Mouse (Mus musculus) intestine, embryonic 16.5 days (tissue): Measurements from ENCODE around the gene Unc45a. TPM values are rescaled to one million over a fixed set of nuclear protein-coding genes. Genes with fewer than 3 reads are reported as not detected.

Experiments
- ATAC-seq: fragments of 200-750 bp; cut with Nextera tagmentation; 2 replicates; pipeline ENCODE4 v1.8.0; 2017; ENCODE audit warnings: moderate TSS enrichment, moderate library complexity
- H3K27ac ChIP-seq: fragments of 300-500 bp; sonication (generic); 2 replicates; pipeline ENCODE4 v1.5.1; 2014; ENCODE audit warnings: mild to moderate bottlenecking, low read length
- H3K27me3 ChIP-seq: fragments of 300-500 bp; sonication (generic); replicated peaks from 2 replicates; pipeline ENCODE4 v1.6.1; 2014; ENCODE audit warnings: low read length, control low read depth, mixed read lengths; ENCODE audit not compliant: control insufficient read depth, insufficient read depth
- H3K36me3 ChIP-seq: fragments of 300-500 bp; sonication (generic); 2 replicates; pipeline ENCODE4 v1.6.1; 2014; ENCODE audit warnings: low read length, control low read depth; ENCODE audit not compliant: control insufficient read depth, insufficient read depth
- H3K4me1 ChIP-seq: fragments of 300-500 bp; sonication (generic); 2 replicates; pipeline ENCODE4 v1.6.1; 2014; ENCODE audit warnings: low read length, control low read depth, mixed read lengths; ENCODE audit not compliant: control insufficient read depth, insufficient read depth
- H3K4me2 ChIP-seq: fragments of 300-500 bp; sonication (generic); 2 replicates; pipeline ENCODE4 v1.6.1; 2014; ENCODE audit warnings: low read depth, low read length, control low read depth
- H3K4me3 ChIP-seq: fragments of 300-500 bp; sonication (generic); 2 replicates; pipeline ENCODE4 v1.5.1; 2014; ENCODE audit warnings: mild to moderate bottlenecking, low read length
- H3K9ac ChIP-seq: fragments of 300-500 bp; sonication (generic); 2 replicates; pipeline ENCODE4 v1.6.1; 2014; ENCODE audit warnings: low read depth, low read length
- H3K9me3 ChIP-seq: fragments of 300-500 bp; sonication (generic); 2 replicates; pipeline ENCODE4 v1.6.1; 2016; ENCODE audit warnings: low read length, control low read depth; ENCODE audit not compliant: control insufficient read depth
- WGBS: fragments of 180-500 bp; shearing (Covaris S2); extraction: QIAGEN DNeasy Blood & Tissue Kit; methylation state at CpG from one replicate; pipeline ENCODE4 v1.1.7; 2014; 5-methylcytosine and 5-hydroxymethylcytosine counted together
- polyA plus RNA-seq: library from polyadenylated mRNA; unstranded; fragments of >200 nt; fragmentation: Nextera tagmentation; extraction: Ambion mirVana; gene quantifications from 2 replicates; pipeline ENCODE4 v1.2.1, GENCODE M21; 2015

Unc45a gene
- 35.0 and 38.5 TPM in 2 replicates for polyA plus RNA-seq

DNA sequence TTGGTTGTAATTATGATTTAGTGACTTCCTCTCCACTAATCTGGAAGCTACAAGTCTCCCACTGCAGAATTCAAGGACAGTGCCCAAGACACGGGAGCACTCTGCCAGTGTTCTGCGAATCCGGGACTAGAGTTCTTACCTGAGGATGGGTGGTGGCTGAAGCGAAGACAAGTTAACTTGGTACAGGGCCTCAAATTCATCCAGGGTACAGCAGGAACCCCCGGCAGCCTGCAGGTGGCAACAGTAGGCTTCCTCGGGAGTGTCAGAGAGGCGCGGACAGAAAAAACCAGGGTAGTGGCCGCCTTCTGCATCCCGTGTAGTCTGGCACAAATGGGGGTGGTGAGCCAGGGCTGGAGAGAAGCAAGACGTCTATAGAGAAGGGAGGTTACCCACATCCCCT, at the start of gene Unc45a:
TSS of gene Unc45a (minus strand) at position 213 of the 400 bp plus-strand sequence.
- peak within 1 kb of the TSS; percentile 81 for H3K9ac ChIP-seq
- WGBS: 2% methylated on average over 11 of the region's 11 CpGs
- H3K4me2 ChIP-seq: peak within 1 kb of the TSS; percentile 91
- peak; percentile 66 for ATAC-seq
- H3K36me3 ChIP-seq: 0 out of 2 replicates have a peak, but pooled peaks cover 7% of the 10 kb centered on the region
- H3K27me3 ChIP-seq: no peaks in the 10 kb centered on the region
- H3K9me3 ChIP-seq: no peaks in the 10 kb centered on the region
- H3K27ac ChIP-seq: peak within 1 kb of the TSS; percentile 89
- peaks cover 26% of the 10 kb centered on the region for H3K4me1 ChIP-seq
- peak within 1 kb of the TSS; percentile 71 for H3K4me3 ChIP-seq

DNA sequence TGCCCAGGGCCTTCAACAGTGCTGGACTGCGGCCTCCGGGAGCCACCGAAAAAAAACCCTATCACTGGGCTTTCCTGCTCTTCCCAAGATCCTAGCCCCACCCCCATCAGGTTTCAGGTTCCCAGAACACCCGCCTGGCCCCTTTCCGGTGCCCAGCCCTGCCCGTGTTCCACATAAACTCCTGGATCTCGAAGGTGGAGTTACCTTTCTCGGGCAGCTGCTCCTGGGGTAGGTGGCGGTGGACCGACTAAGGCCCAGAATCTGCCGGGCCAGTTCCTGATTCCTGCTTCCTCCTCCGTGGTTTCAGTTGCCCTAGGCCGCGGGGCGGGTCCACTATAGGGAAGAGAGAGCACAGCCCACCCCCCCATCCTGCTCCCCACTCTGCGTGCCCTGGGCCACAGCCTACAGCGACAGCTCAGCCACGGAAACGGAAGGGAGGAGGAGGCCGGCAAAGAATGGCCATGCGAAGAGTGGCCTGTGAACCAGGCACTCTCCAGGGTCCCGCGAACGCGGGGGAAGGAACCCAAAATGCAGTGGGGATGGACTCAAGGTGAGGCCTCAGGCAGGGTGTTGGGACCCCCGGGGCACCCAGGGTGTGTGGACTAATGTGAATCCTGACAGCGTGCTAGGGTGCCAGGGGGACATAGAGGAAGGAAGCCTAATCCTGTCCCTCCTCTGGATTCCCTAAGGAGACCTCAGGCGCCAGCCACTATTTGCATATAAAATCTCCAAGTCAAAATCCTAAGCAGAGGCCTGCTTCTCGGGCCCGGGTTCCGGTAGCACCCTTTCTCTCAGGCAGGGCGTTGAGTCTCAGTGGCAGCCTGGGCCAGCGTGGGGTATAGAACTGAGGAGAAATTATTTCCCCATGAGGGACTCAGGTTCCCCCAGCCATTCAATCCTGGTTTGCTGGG, 47.1 kb upstream of the Unc45a start, which contains the start of gene Fes:
TSS of gene Fes (minus strand) at position 314 of the 911 bp plus-strand sequence.
- H3K27ac ChIP-seq: peak within 1 kb of the TSS; percentile 80
- H3K4me1 ChIP-seq: peaks cover 21% of the 10 kb centered on the region
- peak within 1 kb of the TSS; percentile 52 for H3K4me2 ChIP-seq
- peak within 1 kb of the TSS; percentile 45 for H3K4me3 ChIP-seq
- H3K27me3 ChIP-seq: no peaks in the 10 kb centered on the region
- H3K36me3 ChIP-seq: peaks cover 23% of the 10 kb centered on the region
- ATAC-seq: peak; percentile 58
- 17% methylated on average over 33 of the region's 33 CpGs for WGBS
- peak within 1 kb of the TSS; percentile 72 for H3K9ac ChIP-seq
- no peaks in the 10 kb centered on the region for H3K9me3 ChIP-seq

DNA sequence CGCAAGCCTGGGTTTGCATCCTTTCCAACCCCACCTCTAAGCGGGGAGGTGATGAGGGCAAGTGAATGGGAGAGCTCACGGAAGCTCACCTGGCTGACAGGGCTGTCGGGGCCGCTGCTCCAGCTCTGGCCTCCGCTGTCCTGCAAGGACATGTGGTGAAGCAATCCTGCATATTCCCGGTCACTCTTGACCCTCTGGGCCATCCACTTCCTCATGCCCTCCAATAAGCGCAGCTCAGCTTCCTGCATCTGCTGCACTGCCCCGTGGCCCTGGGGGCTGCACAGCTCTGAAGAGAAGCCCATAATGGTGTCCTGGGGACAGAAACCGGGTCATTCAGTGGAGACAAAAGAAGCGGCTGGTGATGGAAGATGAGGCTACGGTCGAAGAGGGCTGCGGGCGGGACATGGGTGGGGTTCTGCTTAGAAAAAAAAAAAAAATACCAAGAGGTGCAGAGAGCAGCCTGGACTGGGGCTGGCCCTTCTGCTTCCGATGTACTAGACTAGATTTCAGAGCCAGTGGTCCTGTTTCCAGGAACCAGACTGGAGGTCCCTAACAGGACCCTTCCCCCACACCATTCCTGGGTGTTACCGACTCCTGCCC, 46.3 kb upstream of the Unc45a start:
- Histone ChIP-seq H3K4me2 (peak overlapping the region; percentile 52), H3K9ac (peak overlapping the region; percentile 72), H3K27ac (peak overlapping the region; percentile 80), H3K4me3 (peak overlapping the region; percentile 45), H3K9me3 (no peaks in the 10 kb centered on the region), H3K36me3 (peaks cover 15% of the 10 kb centered on the region; the same call in 1 of the 2 replicates), H3K27me3 (no peaks in the 10 kb centered on the region), H3K4me1 (peaks cover 21% of the 10 kb centered on the region)
- WGBS: 42% methylated on average over 17 of the region's 17 CpGs
- ATAC-seq: peak; percentile 16

DNA sequence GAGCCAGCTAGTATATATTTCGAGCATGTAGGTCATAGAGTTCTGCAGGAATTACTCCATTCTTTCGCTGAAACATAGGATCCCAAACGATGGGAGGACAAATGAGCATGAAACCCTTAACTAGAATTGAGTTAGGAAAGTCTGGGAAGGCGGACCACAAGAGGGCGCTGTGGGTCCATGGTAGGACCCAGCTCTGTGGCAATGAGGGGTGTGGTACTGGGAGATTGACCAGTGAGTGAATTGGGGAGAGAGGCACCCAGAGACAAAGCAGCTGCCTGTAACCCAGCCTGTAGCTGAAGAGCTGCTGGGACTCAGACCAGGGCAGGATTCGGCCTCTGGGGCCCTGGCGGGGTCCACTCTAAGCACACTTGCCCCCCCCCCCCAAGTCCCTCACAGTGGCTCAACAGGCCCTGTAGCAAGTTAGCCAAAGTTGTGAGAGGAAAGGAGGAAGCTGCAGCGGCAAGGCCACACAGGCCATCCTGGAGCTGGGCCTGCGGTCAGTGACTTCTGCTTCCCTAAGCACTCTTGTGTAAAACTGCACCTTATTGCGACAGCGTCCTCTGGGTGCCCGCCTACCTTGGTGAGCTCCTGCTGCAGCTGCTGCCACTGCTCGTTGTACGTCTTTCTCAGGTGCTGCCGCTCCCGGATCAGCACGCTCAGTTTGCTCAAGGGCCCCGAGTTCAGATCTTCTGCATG, 45.6 kb upstream of the Unc45a start:
- Histone ChIP-seq H3K4me3 (peak overlapping the region; percentile 45), H3K36me3 (peaks cover 10% of the 10 kb centered on the region; the same call in 1 of the 2 replicates), H3K9ac (peak overlapping the region; percentile 72), H3K4me1 (peaks cover 21% of the 10 kb centered on the region), H3K9me3 (no peaks in the 10 kb centered on the region), H3K27ac (peak overlapping the region; percentile 80; the same call in 1 of the 2 replicates), H3K4me2 (peak overlapping the region; percentile 52), H3K27me3 (no peaks in the 10 kb centered on the region)
- 42% methylated on average over 18 of the region's 18 CpGs for WGBS
- ATAC-seq: peak; percentile 75

DNA sequence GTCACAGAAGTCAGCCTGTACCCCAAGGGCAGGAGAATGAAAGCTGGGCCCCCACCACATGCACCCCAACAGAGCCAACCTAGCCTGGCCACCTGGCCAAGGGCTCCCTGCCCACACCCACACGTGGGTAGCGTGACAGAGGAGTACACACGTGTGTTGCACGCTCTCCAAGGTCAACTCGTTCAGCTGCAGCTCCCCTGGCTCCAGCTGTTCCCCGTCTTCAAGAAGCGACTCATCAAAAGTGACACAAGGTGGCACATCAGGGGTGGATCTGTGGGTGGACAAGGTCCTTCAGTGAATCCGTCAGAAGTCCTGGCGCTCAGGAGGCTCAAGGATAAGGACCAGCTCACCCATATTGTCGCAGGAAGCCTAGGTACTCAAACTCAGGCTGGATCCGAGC, 42.1 kb upstream of the Unc45a start:
- no peaks in the 10 kb centered on the region for H3K9me3 ChIP-seq
- no peak overlapping the region for H3K4me2 ChIP-seq
- H3K27ac ChIP-seq: no peak overlapping the region
- no peaks in the 10 kb centered on the region for H3K36me3 ChIP-seq
- H3K27me3 ChIP-seq: no peaks in the 10 kb centered on the region
- peaks cover 15% of the 10 kb centered on the region for H3K4me1 ChIP-seq
- no peak overlapping the region for H3K9ac ChIP-seq
- no peak for ATAC-seq
- H3K4me3 ChIP-seq: no peak overlapping the region
- 70% methylated on average over 11 of the region's 11 CpGs for WGBS

DNA sequence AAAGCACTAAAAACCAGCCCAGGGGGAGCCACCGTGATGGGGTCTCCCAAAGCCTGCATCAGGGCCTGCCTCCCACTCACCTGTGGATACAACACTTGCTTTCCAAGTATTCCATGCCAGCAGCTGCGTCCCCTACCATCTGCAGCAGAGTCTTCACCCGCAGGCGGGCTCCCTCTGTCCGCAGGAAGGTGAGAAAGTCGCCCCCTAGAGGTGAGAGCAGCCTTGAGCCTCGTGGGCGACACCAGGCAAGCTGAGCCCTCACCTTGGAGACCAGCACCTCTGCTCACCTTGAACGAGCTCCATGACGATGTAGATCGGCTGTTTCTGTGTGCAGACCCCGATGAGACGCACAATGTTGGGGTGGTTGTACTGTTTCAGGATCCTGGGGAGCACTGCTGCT, 38.7 kb upstream of the Unc45a start:
- ATAC-seq: no peak
- Histone ChIP-seq H3K9ac (no peak overlapping the region), H3K4me3 (no peak overlapping the region), H3K4me2 (no peak overlapping the region), H3K27ac (no peak overlapping the region), H3K9me3 (no peaks in the 10 kb centered on the region), H3K36me3 (no peaks in the 10 kb centered on the region), H3K4me1 (no peaks in the 10 kb centered on the region), H3K27me3 (no peaks in the 10 kb centered on the region)
- WGBS: 59% methylated on average over 13 of the region's 13 CpGs

DNA sequence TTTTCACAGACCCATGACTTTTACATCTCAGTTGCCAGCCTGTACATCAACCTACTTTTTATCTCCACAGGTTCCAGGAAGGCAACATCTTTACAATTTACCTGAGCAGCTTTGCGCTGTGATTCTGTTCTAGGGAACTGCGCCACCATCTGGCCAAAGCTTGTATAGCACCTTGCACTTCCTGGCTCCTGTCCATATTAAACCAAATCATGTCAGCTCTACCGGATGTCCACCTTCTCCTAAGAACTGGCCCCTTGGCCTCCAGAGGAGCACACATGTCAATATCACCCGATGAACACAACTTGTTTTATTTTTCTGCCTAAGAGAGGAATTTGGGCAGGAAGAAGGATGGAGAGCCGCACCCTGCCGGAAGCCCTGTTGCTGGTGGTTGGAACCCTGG, 36.7 kb upstream of the Unc45a start:
- no peak for ATAC-seq
- H3K4me2 ChIP-seq: no peak overlapping the region

DNA sequence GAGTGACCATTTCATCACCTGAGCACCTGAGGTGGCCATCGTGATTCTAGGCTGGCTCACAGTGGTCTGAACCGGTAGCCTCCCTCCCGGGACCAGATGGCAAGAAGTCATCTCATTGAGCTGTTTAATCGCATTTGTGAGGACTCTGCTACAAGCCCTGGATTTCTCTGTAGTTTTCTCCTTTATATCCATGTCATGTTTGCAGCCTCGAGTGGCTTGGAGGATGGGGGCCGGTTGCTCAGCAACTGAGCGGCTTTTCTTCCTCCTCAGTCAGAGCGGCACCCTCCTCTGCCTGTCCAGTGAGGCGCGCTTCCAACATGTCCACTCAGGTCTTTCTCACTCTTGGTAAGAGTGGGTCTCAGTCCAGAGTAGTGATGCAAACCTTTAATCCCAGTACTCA, 35.4 kb upstream of the Unc45a start:
- Histone ChIP-seq H3K9ac (no peak overlapping the region), H3K27ac (no peak overlapping the region), H3K36me3 (no peaks in the 10 kb centered on the region), H3K9me3 (no peaks in the 10 kb centered on the region), H3K4me1 (no peaks in the 10 kb centered on the region), H3K27me3 (no peaks in the 10 kb centered on the region), H3K4me2 (no peak overlapping the region), H3K4me3 (no peak overlapping the region)
- 71% methylated on average over 10 of the region's 10 CpGs for WGBS
- no peak for ATAC-seq

More for the DNA sequence above, 36.7 kb upstream of the Unc45a start:
- 23% methylated on average over 6 of the region's 6 CpGs for WGBS
- no peaks in the 10 kb centered on the region for H3K9me3 ChIP-seq
- no peak overlapping the region for H3K4me3 ChIP-seq
- H3K4me1 ChIP-seq: no peaks in the 10 kb centered on the region
- H3K27ac ChIP-seq: no peak overlapping the region
- H3K27me3 ChIP-seq: no peaks in the 10 kb centered on the region
- H3K36me3 ChIP-seq: no peaks in the 10 kb centered on the region
- no peak overlapping the region for H3K9ac ChIP-seq
